Mouse (Mus musculus) liver, postnatal 0 days (tissue): ENCODE measurements around the gene C1qtnf6.

ENCODE experiments used
- CTCF ChIP-seq: sonication (generic); IDR thresholded peaks from 2 replicates; pipeline ENCODE4 v1.5.1; 2016; ENCODE audit warnings: antibody characterized with exemption, low read depth
- EP300 ChIP-seq: IDR thresholded peaks from 2 replicates; pipeline ENCODE4 v1.6.1; 2016; ENCODE audit warnings: antibody characterized with exemption, low read depth, mild to moderate bottlenecking

GRCm38 (mm10) chr15:78533346-78533835 is 2.2 kb upstream of the C1qtnf6 start:
- no peak for TF ChIP-seq CTCF
- no peak for TF ChIP-seq EP300
